Mouse (Mus musculus) C2C12 (cell line): Measurements from ENCODE around the gene Crhr1. TPM values are rescaled to one million over a fixed set of nuclear protein-coding genes. Genes with fewer than 3 reads are reported as not detected.

Experiments used
- H3K27me3 ChIP-seq: one replicate; pipeline ENCODE4 v1.6.1; 2011; ENCODE audit not compliant: control insufficient read depth, insufficient read depth, insufficient read length
- H3K36me3 ChIP-seq: one replicate; pipeline ENCODE4 v1.6.1; 2011; ENCODE audit not compliant: control insufficient read depth, insufficient read depth
- H3K4me3 ChIP-seq: one replicate; pipeline ENCODE4 v1.5.1; 2011; ENCODE audit warnings: mild to moderate bottlenecking, control low read depth; ENCODE audit not compliant: poor library complexity, insufficient read depth, severe bottlenecking
- H3K79me2 ChIP-seq: one replicate; pipeline ENCODE4 v1.6.1; 2011; ENCODE audit not compliant: control insufficient read depth, insufficient read depth
- H3K79me3 ChIP-seq: one replicate; pipeline ENCODE4 v1.6.1; 2011; ENCODE audit warnings: low read depth, control low read depth
- H3ac ChIP-seq: one replicate; pipeline ENCODE3; 2011; ENCODE audit warnings: low read depth; ENCODE audit not compliant: control insufficient read depth, insufficient read length
- CEBPB ChIP-seq: IDR thresholded peaks from one replicate; pipeline ENCODE4 v1.6.1; 2011; ENCODE audit warnings: low read depth, mild to moderate bottlenecking, control low read depth, moderate library complexity
- CTCF ChIP-seq: IDR thresholded peaks from one replicate; pipeline ENCODE4 v1.5.1; 2011; ENCODE audit not compliant: control insufficient read depth, insufficient read depth, insufficient read length
- FOSL1 ChIP-seq: IDR thresholded peaks from one replicate; pipeline ENCODE4 v1.8.0; 2011; ENCODE audit warnings: mild to moderate bottlenecking, low read length; ENCODE audit not compliant: poor library complexity, insufficient read depth, severe bottlenecking
- MAX ChIP-seq: IDR thresholded peaks from one replicate; pipeline ENCODE4 v1.6.1; 2011; ENCODE audit warnings: mild to moderate bottlenecking, control low read depth
- MYOD1 ChIP-seq: IDR thresholded peaks from one replicate; pipeline ENCODE4 v1.6.1; 2011; ENCODE audit warnings: low read depth; ENCODE audit not compliant: control insufficient read depth, insufficient read length
- MYOG ChIP-seq: IDR thresholded peaks from one replicate; pipeline ENCODE4 v1.6.1; 2011; ENCODE audit not compliant: control insufficient read depth, insufficient read length; ENCODE audit errors: extremely low read depth
- USF1 ChIP-seq: IDR thresholded peaks from one replicate; pipeline ENCODE4 v1.6.1; 2011; ENCODE audit warnings: low read depth, mild to moderate bottlenecking, control low read depth, moderate library complexity
- polyA plus RNA-seq: library from polyadenylated mRNA; unstranded; fragments of >200 nt; fragmentation: generic; extraction: Trizol; gene quantifications from one replicate; pipeline ENCODE4 v1.2.1, GENCODE M21; 2012; ENCODE audit warnings: missing spikeins

The Crhr1 gene
- polyA plus RNA-seq, 1 experiment, result not detected

DNA sequence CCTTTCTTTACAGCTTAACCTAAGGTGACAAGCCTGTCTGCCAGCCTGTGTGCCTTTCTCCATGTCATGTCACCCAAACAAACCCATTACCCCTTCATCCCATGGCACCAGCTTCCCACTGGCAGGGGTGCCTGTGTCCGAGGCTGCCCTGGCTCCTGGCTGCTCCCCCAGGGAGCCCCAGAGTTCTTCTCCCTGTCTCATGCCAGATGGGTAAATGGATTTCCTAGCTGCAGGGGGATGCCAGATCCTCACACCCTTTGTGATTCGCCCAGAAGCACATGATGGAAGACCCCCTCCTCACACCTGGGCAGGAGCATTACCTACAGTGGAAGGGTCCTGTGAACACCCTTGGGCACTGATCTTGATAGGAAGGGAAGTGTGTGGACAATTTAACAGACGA lies 23.7 kb downstream of the Crhr1 start:
- Histone ChIP-seq H3K27me3 (peaks cover 26% of the 10 kb centered on the region), H3K4me3 (no peak overlapping the region), H3ac (no peak overlapping the region), H3K79me3 (no peaks in the 10 kb centered on the region), H3K79me2 (no peaks in the 10 kb centered on the region), H3K36me3 (no peaks in the 10 kb centered on the region)
- TF ChIP-seq FOSL1, result no peak

GRCm38 (mm10) chr11:104157603-104158259 lies 25.1 kb downstream of the Crhr1 start:
- Histone ChIP-seq H3K79me3 (no peaks in the 10 kb centered on the region), H3ac (peak overlapping the region; percentile 76), H3K36me3 (no peaks in the 10 kb centered on the region), H3K4me3 (no peak overlapping the region), H3K79me2 (no peaks in the 10 kb centered on the region), H3K27me3 (peaks cover 13% of the 10 kb centered on the region)
- TF ChIP-seq MAX, result no peak
- TF ChIP-seq MYOG, result no peak
- TF ChIP-seq USF1, result no peak
- no peak for TF ChIP-seq CTCF
- no peak for TF ChIP-seq FOSL1

DNA sequence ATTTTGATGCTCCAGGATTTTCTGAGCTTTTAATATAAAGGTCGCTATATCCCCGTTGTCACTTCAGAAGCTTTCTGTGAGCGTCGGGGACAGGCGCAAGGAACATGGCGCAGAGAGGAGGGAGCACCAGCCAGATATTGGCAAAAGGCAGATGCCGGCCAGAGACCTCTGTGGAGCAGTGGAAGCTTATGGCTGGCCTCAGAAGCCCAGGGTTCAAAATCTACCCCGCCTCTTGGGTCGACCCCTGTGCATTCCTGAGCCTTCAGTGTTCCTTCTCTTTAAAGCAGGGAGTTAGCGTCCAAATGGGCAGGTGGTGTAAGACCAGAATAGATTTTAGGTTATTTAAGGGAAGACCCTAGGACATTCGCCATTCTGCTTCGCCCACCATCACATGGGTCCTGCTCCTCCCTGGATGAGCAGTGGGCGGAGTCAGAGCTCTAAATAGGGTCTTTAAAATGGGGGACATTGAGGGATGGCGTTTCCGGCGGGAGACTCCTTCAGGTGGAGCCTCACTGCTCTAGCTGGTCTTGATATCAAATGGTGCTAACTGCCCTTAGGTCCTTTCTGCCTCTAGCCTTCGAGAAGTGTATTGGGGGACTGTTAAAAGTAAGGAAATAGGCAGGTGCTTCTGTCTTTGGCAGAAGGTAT lies 25.7 kb downstream of the Crhr1 start:
- Histone ChIP-seq H3K36me3 (no peaks in the 10 kb centered on the region), H3K79me3 (no peaks in the 10 kb centered on the region), H3K79me2 (no peaks in the 10 kb centered on the region), H3ac (no peak overlapping the region), H3K27me3 (peaks cover 8% of the 10 kb centered on the region), H3K4me3 (no peak overlapping the region)
- TF ChIP-seq FOSL1 (no peak), CTCF (no peak), MYOD1 (no peak), CEBPB (no peak), MAX (no peak), MYOG (no peak), USF1 (no peak)

DNA sequence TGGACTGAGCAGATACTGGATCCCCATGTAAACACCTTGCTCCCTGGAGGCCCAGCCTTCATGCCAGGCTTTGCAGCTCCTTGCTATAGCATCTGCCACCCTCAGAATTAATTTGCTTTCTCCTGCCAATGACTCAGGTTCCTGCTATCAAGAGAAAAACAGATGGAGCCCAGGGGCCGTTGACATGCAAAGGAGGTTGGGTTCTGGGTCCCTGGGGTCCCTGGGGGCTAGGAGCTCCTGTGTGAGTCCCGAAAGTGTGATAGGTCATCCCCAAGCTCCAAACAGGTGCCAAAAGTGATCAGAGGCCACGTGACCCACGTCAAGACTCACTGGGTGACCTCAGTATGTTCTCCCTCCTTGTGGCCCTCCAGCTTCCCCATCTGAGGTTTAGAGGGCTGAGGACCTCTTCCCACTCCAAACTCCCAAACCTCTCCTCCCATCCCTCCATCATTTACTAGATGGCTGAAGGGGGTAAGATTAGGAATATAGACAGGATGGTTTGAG lies 27.2 kb downstream of the Crhr1 start:
- no peaks in the 10 kb centered on the region for H3K36me3 ChIP-seq
- no peak overlapping the region for H3K4me3 ChIP-seq
- H3K27me3 ChIP-seq, result peaks cover 5% of the 10 kb centered on the region
- no peaks in the 10 kb centered on the region for H3K79me2 ChIP-seq
- no peak overlapping the region for H3ac ChIP-seq
- no peaks in the 10 kb centered on the region for H3K79me3 ChIP-seq
- TF ChIP-seq MAX, result no peak
- peak; percentile 13 for TF ChIP-seq USF1

DNA sequence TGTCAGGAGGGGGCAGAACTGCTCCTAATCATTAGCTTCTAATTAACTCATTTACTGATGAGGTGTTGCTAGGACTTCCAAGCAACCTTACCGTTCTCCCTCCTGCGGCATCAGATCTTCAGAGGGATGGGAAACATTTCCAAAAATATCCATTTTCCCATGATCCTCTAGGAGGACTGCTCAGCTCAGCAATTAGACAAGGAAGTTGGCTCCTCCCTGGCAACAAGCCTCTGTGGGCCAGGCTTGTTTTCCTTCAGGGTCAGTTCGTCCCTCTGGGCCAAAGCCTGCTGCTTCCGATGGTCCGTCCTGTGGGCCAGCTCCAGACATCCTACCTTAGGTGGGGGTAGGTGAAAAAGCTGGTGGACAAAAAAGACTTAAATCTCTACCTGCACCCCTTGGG lies 28.5 kb downstream of the Crhr1 start:
- Histone ChIP-seq H3K4me3 (no peak overlapping the region), H3ac (no peak overlapping the region), H3K27me3 (peaks cover 4% of the 10 kb centered on the region), H3K79me3 (no peaks in the 10 kb centered on the region), H3K36me3 (no peaks in the 10 kb centered on the region), H3K79me2 (no peaks in the 10 kb centered on the region)
- TF ChIP-seq MAX (no peak), FOSL1 (no peak), MYOG (no peak)

DNA sequence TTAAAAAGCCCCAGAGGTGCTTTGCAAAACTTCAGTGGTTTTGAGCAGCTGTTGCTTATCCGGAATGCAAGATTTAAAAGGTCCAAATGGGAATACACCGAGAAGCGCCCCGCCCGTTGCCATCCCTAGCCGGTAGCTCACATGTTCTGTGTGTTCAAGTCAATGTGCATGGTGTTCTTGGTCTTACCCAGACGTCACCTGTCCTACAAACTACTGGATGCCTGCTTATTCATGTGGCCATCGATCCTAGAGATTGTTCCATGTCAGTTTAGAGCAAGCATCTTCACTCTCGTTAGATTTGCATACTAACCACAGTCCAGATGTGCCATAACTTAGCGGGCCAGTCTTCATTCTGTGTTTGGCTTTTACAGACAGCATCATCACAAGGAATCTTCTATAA lies 31.6 kb downstream of the Crhr1 start:
- Histone ChIP-seq H3K27me3 (no peaks in the 10 kb centered on the region), H3K79me2 (no peaks in the 10 kb centered on the region), H3ac (no peak overlapping the region), H3K36me3 (no peaks in the 10 kb centered on the region), H3K4me3 (no peak overlapping the region), H3K79me3 (no peaks in the 10 kb centered on the region)
- TF ChIP-seq MYOD1 (no peak), CTCF (no peak)
